Mouse (Mus musculus) forelimb bud, embryonic 11.5 days (tissue): ENCODE results near the gene Sult2b1.

Experiments used
- DNase-seq: peaks from one replicate; pipeline ENCODE4 v3.0.0-alpha.2; 2012; ENCODE audit warnings: low read depth, low spot score

Gene Sult2b1

GRCm38 (mm10) chr7:45711316-45712021 is 73.0 kb downstream of the Sult2b1 start:
- DNase-seq: no peak

- no peak for DNase-seq
Observed at GRCm38 (mm10) chr7:45710477-45711191, 73.8 kb downstream of the Sult2b1 start.

- DNase-seq: no peak
Observed at GRCm38 (mm10) chr7:45709677-45710355, 74.7 kb downstream of the Sult2b1 start.

GRCm38 (mm10) chr7:45709036-45709435 is 75.4 kb downstream of the Sult2b1 start:
- DNase-seq: no peak

GRCm38 (mm10) chr7:45708221-45708761 is 76.2 kb downstream of the Sult2b1 start:
- no peak for DNase-seq

- DNase-seq: peak; percentile 90
Observed at GRCm38 (mm10) chr7:45707375-45707967, 77.0 kb downstream of the Sult2b1 start.

GRCm38 (mm10) chr7:45706721-45707241 is 77.7 kb downstream of the Sult2b1 start:
- DNase-seq: peak; percentile 73

- no peak for DNase-seq
Observed at GRCm38 (mm10) chr7:45705873-45706281, 78.6 kb downstream of the Sult2b1 start.

- no peak for DNase-seq
Observed at GRCm38 (mm10) chr7:45705443-45705864, 79.0 kb downstream of the Sult2b1 start.

GRCm38 (mm10) chr7:45704730-45705442 is 79.6 kb downstream of the Sult2b1 start, which contains the start of gene Dbp:
Gene Dbp (plus strand): TSS chr7:45705088.
- peak; percentile 100 for DNase-seq

- peak; percentile 88 for DNase-seq
Observed at GRCm38 (mm10) chr7:45704046-45704559, 80.4 kb downstream of the Sult2b1 start.

GRCm38 (mm10) chr7:45703521-45704033 is 80.9 kb downstream of the Sult2b1 start:
- DNase-seq: no peak

- DNase-seq: no peak
Observed at GRCm38 (mm10) chr7:45702809-45703520, 81.5 kb downstream of the Sult2b1 start.

GRCm38 (mm10) chr7:45702316-45702715 is 82.2 kb downstream of the Sult2b1 start:
- no peak for DNase-seq

- DNase-seq: no peak
Observed at GRCm38 (mm10) chr7:45701607-45702006, 82.9 kb downstream of the Sult2b1 start.

- no peak for DNase-seq
Observed at GRCm38 (mm10) chr7:45701072-45701471, 83.4 kb downstream of the Sult2b1 start.

- DNase-seq: peak; percentile 77
Observed at GRCm38 (mm10) chr7:45700301-45701015, 84.0 kb downstream of the Sult2b1 start.

- no peak for DNase-seq
Observed at GRCm38 (mm10) chr7:45699523-45700141, 84.8 kb downstream of the Sult2b1 start, which contains the start of gene Car11. Gene Car11 (plus strand): TSS chr7:45699843.
